Mouse (Mus musculus): ENCODE results near the gene Prkn. TPM values are rescaled to one million over a fixed set of nuclear protein-coding genes. Genes with fewer than 3 reads are reported as not detected.

Gene Prkn
- polyA plus RNA-seq, 1 experiment from 2014 or later: 1.6 TPM

DNA sequence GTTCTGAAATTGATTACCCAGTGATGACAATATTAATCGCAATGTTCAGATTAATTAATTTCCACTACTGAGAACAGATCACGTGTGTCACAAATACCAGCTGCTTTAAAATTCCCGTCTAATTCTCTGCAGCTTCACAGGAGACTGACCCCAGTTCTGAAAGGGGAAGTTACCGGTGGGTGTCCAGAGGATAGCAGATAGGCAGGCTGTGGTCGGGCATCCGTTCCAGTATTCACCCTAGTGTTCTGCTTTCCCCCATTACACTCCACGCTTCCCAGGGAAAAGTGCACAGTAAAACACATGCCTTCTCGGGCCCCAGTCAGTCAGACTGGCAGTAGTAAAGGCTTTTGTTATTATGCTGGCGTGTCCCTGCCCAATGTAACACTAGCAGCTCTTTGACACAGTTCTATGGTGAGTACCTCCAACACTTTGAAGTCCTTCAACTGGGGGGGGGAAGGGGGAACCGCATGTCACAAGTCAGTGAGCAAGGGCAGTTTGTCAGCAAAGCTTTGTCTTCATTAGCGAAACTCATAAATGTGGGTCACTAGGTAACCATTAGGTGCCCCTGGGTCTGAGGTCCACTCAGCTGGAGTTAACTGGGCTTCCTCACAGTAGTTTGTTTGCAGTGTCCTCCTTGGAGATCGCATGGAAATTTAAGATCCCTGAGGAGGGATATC, 940.8 kb downstream of the Prkn start:
- no peaks in the 10 kb centered on the region for H3K4me1 ChIP-seq

DNA sequence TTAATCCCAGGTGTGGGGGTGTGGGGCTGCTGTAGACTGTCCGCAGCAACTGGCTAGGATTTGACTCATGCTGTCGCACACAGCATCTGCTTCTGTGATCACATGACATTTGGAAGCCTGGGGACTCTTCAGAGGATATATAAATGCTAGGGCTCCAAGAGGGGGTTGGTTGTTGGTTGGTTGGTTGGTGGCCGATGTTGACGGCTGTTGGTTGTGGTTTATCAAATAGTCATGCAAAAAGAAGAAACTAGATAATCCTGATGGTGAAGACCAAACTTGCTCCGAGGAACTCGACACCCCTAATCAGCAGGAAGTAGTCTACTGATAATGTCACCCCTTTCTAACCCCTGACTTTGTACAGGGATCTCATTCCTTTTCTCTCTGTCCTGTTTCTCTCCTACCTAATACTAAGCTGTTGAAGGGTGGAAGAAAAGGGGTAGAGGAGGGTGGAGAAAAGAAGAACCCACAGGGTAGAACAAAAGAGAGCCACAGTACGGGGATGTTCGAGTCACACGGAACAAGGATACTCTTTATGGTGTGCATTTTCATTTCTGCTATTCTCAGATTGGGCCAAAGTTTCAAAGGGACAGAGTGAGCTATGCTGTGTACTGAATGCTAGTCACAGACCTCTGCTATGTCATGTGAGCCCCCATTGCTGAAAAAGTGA, 948.2 kb downstream of the Prkn start:
- Histone ChIP-seq H3K4me1 (0 out of 2 replicates have a peak, but pooled peaks cover 4% of the 10 kb centered on the region), H3K9me3 (replicated peaks) (no peaks in the 10 kb centered on the region), H3K27ac (no peak overlapping the region), H3K4me3 (no peak overlapping the region), H3K27me3 (no peaks in the 10 kb centered on the region), H3K4me2 (no peak overlapping the region), H3K36me3 (ENCODE audit: poor library complexity, severe bottlenecking) (no peaks in the 10 kb centered on the region), H3K9ac (no peak overlapping the region)
- ATAC-seq: no peak
- 91% methylated on average over 9 of the region's 9 CpGs for WGBS

More for the DNA sequence above, 940.8 kb downstream of the Prkn start:
- no peak overlapping the region for H3K27ac ChIP-seq
- no peak overlapping the region for H3K9ac ChIP-seq
- no peaks in the 10 kb centered on the region for H3K27me3 ChIP-seq
- H3K4me2 ChIP-seq: no peak overlapping the region
- H3K36me3 ChIP-seq (ENCODE audit: poor library complexity, severe bottlenecking): no peaks in the 10 kb centered on the region
- no peak overlapping the region for H3K4me3 ChIP-seq
- no peaks in the 10 kb centered on the region for H3K9me3 ChIP-seq (replicated peaks)
- no peak for ATAC-seq
- 66% methylated on average over 12 of the region's 12 CpGs for WGBS

DNA sequence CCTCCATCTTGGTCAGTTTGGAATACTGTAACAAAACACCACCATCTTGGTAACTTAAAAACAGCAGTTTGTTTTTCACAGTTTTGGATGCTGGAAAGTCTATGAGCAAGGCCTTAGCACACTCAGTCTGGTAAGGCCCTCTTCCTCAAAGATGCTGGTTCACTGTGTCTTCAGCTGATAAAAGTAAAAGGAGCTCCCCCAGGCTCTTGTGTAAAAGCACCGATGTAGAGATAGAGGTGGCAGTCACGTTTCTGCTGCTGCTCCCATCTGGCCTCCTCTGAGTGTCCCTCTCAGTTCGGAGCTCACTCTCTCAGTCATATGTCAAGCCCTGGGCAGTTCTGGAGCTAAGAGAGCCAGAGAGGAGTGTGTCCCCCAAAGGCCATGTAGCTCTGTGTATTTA, 955.8 kb downstream of the Prkn start:
- no peak for ATAC-seq
- Histone ChIP-seq H3K4me2 (no peak overlapping the region), H3K4me1 (no peaks in the 10 kb centered on the region), H3K36me3 (ENCODE audit: poor library complexity, severe bottlenecking) (no peaks in the 10 kb centered on the region), H3K27me3 (no peaks in the 10 kb centered on the region), H3K27ac (no peak overlapping the region), H3K9me3 (replicated peaks) (no peaks in the 10 kb centered on the region), H3K4me3 (no peak overlapping the region), H3K9ac (no peak overlapping the region)
- WGBS: 85% methylated on average over 3 of the region's 3 CpGs

DNA sequence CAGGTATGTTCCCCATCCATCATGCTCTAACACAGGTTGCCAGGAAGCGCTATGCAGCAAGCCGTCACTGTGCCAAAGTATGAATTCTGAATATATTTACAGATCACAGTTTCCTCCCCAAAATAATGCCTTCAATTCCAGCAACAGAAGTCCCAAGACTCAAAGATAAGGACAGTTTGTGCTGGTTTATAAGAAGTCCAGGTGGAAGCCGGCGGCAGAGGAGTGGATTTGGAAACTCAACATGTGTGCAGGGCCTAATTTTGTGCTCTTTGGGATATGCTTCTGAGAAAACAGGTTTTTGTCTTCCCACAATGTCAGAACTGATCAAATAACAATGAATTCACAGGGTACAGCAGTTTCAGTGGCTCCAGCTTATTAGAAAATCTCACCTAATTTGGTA, 961.0 kb downstream of the Prkn start:
- Histone ChIP-seq H3K9ac (no peak overlapping the region), H3K4me1 (no peaks in the 10 kb centered on the region), H3K27ac (no peak overlapping the region), H3K9me3 (replicated peaks) (no peaks in the 10 kb centered on the region), H3K36me3 (ENCODE audit: poor library complexity, severe bottlenecking) (no peaks in the 10 kb centered on the region), H3K4me2 (no peak overlapping the region), H3K4me3 (no peak overlapping the region), H3K27me3 (no peaks in the 10 kb centered on the region)
- ATAC-seq: no peak
- WGBS: 94% methylated on average over 4 of the region's 4 CpGs

DNA sequence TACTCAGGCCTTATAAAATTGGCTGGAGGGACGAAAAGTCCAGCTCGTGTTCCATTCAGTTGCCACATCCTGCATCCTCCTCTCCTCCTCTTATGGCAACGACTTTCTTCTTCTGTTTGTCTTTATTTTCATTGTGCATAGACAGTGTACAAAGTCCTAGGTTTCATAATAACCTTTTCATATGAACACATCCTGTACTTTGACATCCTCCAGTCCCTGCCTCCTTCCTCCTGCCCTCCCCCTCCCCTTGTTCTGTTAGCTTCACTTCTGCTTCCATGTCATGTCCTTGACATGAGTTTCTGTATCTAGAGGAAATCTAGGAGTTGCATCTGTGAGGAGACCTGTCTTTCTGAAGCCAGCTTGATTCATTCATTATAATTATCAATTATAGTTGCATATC, 967.1 kb downstream of the Prkn start:
- H3K4me2 ChIP-seq: no peak overlapping the region
- H3K4me1 ChIP-seq: no peaks in the 10 kb centered on the region
- WGBS: 86% methylated on average over 3 of the region's 3 CpGs
- no peak overlapping the region for H3K9ac ChIP-seq
- H3K4me3 ChIP-seq: no peak overlapping the region
- H3K36me3 ChIP-seq (ENCODE audit: poor library complexity, severe bottlenecking): no peaks in the 10 kb centered on the region
- no peaks in the 10 kb centered on the region for H3K27me3 ChIP-seq
- ATAC-seq: no peak
- H3K27ac ChIP-seq: no peak overlapping the region
- H3K9me3 ChIP-seq (replicated peaks): no peaks in the 10 kb centered on the region

DNA sequence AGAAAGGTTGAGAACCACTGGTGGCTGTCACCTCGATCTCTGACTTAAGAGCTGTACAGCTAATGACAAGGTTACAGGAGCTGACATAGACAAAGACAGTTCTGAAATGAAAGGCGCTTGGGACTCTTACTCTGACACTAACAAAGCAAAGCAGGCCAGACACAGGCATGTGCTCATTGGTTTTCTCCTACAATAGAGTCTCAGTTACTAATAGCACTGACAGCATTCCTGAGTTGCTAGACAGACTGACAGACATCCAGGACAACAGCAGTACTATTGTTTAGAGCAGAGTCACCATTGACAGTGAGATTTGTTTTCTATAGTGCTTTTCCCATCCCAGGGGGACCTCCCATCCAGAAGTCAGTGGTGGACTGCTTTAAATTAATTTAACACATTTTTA, 977.7 kb downstream of the Prkn start:
- no peaks in the 10 kb centered on the region for H3K36me3 ChIP-seq (ENCODE audit: poor library complexity, severe bottlenecking)
- WGBS: 55% methylated on average over 2 of the region's 2 CpGs
- no peak for ATAC-seq
- no peaks in the 10 kb centered on the region for H3K27me3 ChIP-seq
- H3K4me3 ChIP-seq: no peak overlapping the region
- no peak overlapping the region for H3K4me2 ChIP-seq
- 0 out of 2 replicates have a peak, but pooled peaks cover 4% of the 10 kb centered on the region for H3K4me1 ChIP-seq
- no peak overlapping the region for H3K9ac ChIP-seq
- H3K9me3 ChIP-seq (replicated peaks): no peaks in the 10 kb centered on the region
- no peak overlapping the region for H3K27ac ChIP-seq

DNA sequence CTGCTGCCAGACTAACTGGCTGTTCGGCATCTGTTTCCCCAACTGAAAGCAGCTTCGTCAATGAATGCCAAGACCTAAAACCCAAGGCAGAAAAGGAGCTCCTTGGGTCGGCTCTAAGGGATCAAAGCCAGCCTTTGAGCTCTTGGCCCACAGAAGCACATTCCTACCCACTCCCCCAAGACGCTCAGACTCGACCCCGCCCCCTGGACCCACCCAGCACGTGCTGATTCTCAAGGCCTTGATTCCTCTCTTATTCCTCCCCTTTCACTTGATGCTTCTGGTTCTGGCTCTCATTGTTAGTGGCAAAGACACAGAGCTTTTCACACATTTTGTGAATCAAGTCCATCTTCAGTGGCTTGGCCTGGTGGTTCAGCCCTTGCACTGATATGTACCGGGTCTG, 979.3 kb downstream of the Prkn start:
- Histone ChIP-seq H3K27ac (no peak overlapping the region), H3K9me3 (replicated peaks) (no peaks in the 10 kb centered on the region), H3K4me3 (no peak overlapping the region), H3K4me1 (0 out of 2 replicates have a peak, but pooled peaks cover 4% of the 10 kb centered on the region), H3K4me2 (no peak overlapping the region), H3K36me3 (ENCODE audit: poor library complexity, severe bottlenecking) (no peaks in the 10 kb centered on the region), H3K9ac (no peak overlapping the region), H3K27me3 (no peaks in the 10 kb centered on the region)
- 47% methylated on average over 8 of the region's 8 CpGs for WGBS
- no peak for ATAC-seq

DNA sequence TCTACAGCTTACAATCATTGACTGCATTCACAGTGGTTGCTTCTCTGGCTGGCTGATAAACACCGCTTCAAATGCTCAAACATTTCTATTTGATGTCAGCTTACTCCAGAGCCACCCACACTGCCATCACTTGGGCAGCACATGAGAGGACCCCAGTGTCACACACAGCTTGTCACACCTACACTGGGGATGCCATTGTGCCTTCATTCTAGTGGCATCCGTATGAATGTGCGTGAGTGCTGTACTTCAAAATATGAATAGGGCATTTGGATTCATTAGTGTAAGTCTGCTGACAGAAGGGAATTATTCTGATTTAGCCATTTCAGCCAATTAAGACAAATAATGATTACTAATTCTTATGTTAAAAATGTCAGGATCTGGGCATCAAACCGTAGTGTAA, 980.6 kb downstream of the Prkn start:
- no peak overlapping the region for H3K4me3 ChIP-seq
- no peak overlapping the region for H3K4me2 ChIP-seq
- H3K27ac ChIP-seq: no peak overlapping the region
- H3K4me1 ChIP-seq: 0 out of 2 replicates have a peak, but pooled peaks cover 4% of the 10 kb centered on the region
- 63% methylated on average over 4 of the region's 4 CpGs for WGBS
- H3K36me3 ChIP-seq (ENCODE audit: poor library complexity, severe bottlenecking): no peaks in the 10 kb centered on the region
- H3K9ac ChIP-seq: no peak overlapping the region
- no peaks in the 10 kb centered on the region for H3K9me3 ChIP-seq (replicated peaks)
- ATAC-seq: 0 out of 2 replicates have a peak, but pooled peaks have one; percentile 59
- no peaks in the 10 kb centered on the region for H3K27me3 ChIP-seq

DNA sequence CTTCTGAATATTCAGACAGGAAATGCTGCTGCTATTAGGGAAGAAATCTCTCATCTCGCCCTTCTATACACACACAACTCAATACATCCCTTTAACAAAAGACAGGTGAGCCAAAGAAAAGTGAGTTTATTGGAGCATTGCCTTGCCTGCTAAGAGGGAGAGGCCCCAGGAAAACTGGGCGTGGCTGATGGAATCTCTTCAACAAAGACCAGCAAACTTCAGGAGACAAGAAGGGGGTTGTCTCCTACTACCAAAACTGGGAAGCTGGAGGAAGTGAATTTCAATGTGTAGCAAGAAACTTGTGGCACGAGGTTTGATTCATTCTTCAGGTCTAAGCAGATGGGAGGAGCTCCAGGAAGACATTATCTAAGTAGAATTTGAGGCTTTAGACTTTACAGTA, 989.3 kb downstream of the Prkn start:
- Histone ChIP-seq H3K27ac (no peak overlapping the region), H3K4me1 (no peaks in the 10 kb centered on the region; the same call in 1 of the 2 replicates), H3K4me3 (no peak overlapping the region), H3K36me3 (ENCODE audit: poor library complexity, severe bottlenecking) (no peaks in the 10 kb centered on the region), H3K27me3 (no peaks in the 10 kb centered on the region), H3K4me2 (no peak overlapping the region), H3K9ac (no peak overlapping the region), H3K9me3 (replicated peaks) (no peaks in the 10 kb centered on the region)
- no peak for ATAC-seq
- WGBS: 67% methylated on average over 3 of the region's 3 CpGs

DNA sequence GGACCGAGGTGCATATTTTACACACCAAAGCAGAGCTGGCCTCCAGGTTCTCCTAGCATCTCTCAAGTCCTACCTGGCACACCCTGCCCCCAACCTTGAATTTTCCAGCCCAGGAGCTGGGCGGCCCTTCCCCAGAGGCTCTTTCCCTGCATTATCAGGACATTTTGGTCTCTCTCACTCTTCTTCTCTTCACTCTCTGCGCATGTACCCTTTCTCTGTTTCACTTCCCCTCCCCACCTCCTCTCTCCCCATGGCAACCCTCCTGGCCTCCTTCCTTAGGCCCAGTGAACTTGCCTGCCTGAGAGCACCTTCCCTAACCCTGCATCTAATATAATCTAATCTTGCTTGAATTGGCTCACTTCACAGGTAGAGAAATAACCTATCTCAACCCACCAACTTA, 996.9 kb downstream of the Prkn start:
- H3K36me3 ChIP-seq (ENCODE audit: poor library complexity, severe bottlenecking): no peaks in the 10 kb centered on the region
- no peak overlapping the region for H3K9ac ChIP-seq
- H3K27me3 ChIP-seq: no peaks in the 10 kb centered on the region
- WGBS: 92% methylated on average over 3 of the region's 3 CpGs
- no peak overlapping the region for H3K4me3 ChIP-seq
- H3K4me2 ChIP-seq: no peak overlapping the region
- no peak overlapping the region for H3K27ac ChIP-seq
- no peak for ATAC-seq
- peaks cover 5% of the 10 kb centered on the region; the same call in 1 of the 2 replicates for H3K4me1 ChIP-seq
- H3K9me3 ChIP-seq (replicated peaks): no peaks in the 10 kb centered on the region

DNA sequence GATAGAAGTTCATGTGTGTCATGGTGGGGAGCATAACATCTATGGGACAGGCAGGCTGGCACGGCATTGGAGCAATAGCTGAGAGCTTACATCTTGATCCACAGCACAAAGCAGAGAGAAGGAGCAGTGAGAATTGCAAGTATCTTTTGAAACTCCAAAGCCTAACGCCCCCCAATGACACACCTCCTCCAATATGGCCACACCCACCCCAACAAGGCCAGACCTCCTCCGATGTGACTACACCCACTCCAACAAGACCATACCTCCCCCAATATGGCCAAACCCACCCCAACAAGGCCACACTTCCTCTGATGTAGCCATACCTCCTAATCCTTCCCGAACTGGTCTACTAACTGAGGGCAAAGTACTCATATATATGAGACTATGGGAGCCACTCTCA, 1004.3 kb downstream of the Prkn start:
- H3K27me3 ChIP-seq: no peaks in the 10 kb centered on the region
- H3K9ac ChIP-seq: no peak overlapping the region
- no peaks in the 10 kb centered on the region for H3K9me3 ChIP-seq (replicated peaks)
- ATAC-seq: no peak
- WGBS: 91% methylated on average over 4 of the region's 4 CpGs
- H3K27ac ChIP-seq: no peak overlapping the region
- H3K4me2 ChIP-seq: no peak overlapping the region
- H3K4me1 ChIP-seq: peaks cover 5% of the 10 kb centered on the region; the same call in 1 of the 2 replicates
- H3K4me3 ChIP-seq: no peak overlapping the region
- H3K36me3 ChIP-seq (ENCODE audit: poor library complexity, severe bottlenecking): no peaks in the 10 kb centered on the region

DNA sequence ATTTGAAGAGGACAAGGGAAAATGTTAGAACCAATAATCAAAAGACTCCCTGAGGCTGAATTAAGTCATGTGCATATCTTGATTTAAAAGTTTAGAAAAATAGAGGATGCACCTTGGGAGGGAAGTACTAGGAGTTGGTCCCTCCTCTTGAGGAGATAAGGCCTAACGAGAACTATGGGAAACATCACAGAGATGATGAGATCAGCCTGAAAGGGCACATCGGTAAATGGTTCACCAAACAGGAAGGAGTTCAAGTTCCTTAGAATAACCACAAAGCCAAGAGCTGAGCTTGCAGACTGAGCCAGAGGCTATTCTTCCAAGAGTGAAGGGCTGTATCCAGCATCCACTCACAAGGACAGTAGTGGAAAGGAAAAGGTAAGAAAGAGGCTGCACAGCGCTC, 1004.8 kb downstream of the Prkn start:
- H3K4me2 ChIP-seq: no peak overlapping the region

More for the DNA sequence above, 1004.8 kb downstream of the Prkn start:
- Histone ChIP-seq H3K27ac (no peak overlapping the region), H3K4me3 (no peak overlapping the region), H3K36me3 (ENCODE audit: poor library complexity, severe bottlenecking) (no peaks in the 10 kb centered on the region), H3K9ac (no peak overlapping the region), H3K9me3 (replicated peaks) (no peaks in the 10 kb centered on the region), H3K4me1 (peaks cover 5% of the 10 kb centered on the region; the same call in 1 of the 2 replicates), H3K27me3 (no peaks in the 10 kb centered on the region)
- WGBS: 86% methylated on average over 3 of the region's 3 CpGs
- ATAC-seq: no peak

Data from forebrain, embryonic 13.5 days (tissue).